Mouse (Mus musculus): ENCODE measurements around the gene Adap1. TPM values are rescaled to one million over a fixed set of nuclear protein-coding genes. Genes with fewer than 3 reads are reported as not detected.
"Not testable (repeated sequence)": the region's sequence is repeated elsewhere in the genome, so short reads cannot be mapped to it uniquely, and the experiment has no call there.

The Adap1 gene
- polyA plus RNA-seq, 1 experiment from 2014 or later = 2.5 TPM

- H3K9me3 ChIP-seq (replicated peaks) = no peaks in the 10 kb centered on the region
- peak within 1 kb of the TSS; percentile 10; the same call in 1 of the 2 replicates for H3K4me3 ChIP-seq (replicated peaks)
- ATAC-seq (ENCODE audit: insufficient number of reproducible peaks, low FRiP score, low TSS enrichment, low read depth) = no peak
- H3K36me3 ChIP-seq = no peaks in the 10 kb centered on the region
- 38% methylated on average over 5 of the region's 5 CpGs for WGBS
- peaks cover 58% of the 10 kb centered on the region for H3K4me1 ChIP-seq
- H3K9ac ChIP-seq = no peak within 1 kb of the TSS
- peak within 1 kb of the TSS; percentile 37 for H3K4me2 ChIP-seq (replicated peaks)
- no peaks in the 10 kb centered on the region for H3K27me3 ChIP-seq
- H3K27ac ChIP-seq (replicated peaks) = peak within 1 kb of the TSS; percentile 88
These were observed 25.7 kb upstream of the Adap1 start, which contains the start of gene Cox19 for GRCm38 (mm10) chr5:139351134-139351533. Gene Cox19 (minus strand): TSS chr5:139351418.

- Histone ChIP-seq H3K27ac (replicated peaks) (peak overlapping the region; percentile 74), H3K4me2 (replicated peaks) (0 out of 2 replicates have a peak overlapping the region, but pooled peaks have one; percentile 10), H3K9ac (no peak overlapping the region), H3K27me3 (no peaks in the 10 kb centered on the region), H3K9me3 (replicated peaks) (no peaks in the 10 kb centered on the region), H3K4me3 (replicated peaks) (no peak overlapping the region), H3K36me3 (no peaks in the 10 kb centered on the region), H3K4me1 (peaks cover 58% of the 10 kb centered on the region)
- WGBS = 48% methylated on average over 6 of the region's 6 CpGs
- no peak for ATAC-seq (ENCODE audit: insufficient number of reproducible peaks, low FRiP score, low TSS enrichment, low read depth)
These were observed 24.3 kb upstream of the Adap1 start for GRCm38 (mm10) chr5:139349713-139350112.

GRCm38 (mm10) chr5:139347225-139347624, 21.8 kb upstream of the Adap1 start:
- Histone ChIP-seq H3K4me1 (peaks cover 53% of the 10 kb centered on the region), H3K36me3 (peaks cover 4% of the 10 kb centered on the region), H3K9me3 (replicated peaks) (no peaks in the 10 kb centered on the region), H3K27me3 (no peaks in the 10 kb centered on the region), H3K27ac (replicated peaks) (no peak overlapping the region), H3K9ac (no peak overlapping the region), H3K4me2 (replicated peaks) (no peak overlapping the region), H3K4me3 (replicated peaks) (no peak overlapping the region)
- WGBS = 58% methylated on average over 1 of the region's 1 CpGs
- no peak for ATAC-seq (ENCODE audit: insufficient number of reproducible peaks, low FRiP score, low TSS enrichment, low read depth)

GRCm38 (mm10) chr5:139345364-139345714, 19.9 kb upstream of the Adap1 start:
- Histone ChIP-seq H3K27me3 (no peaks in the 10 kb centered on the region), H3K27ac (replicated peaks) (peak overlapping the region; percentile 82), H3K4me1 (peaks cover 34% of the 10 kb centered on the region), H3K9me3 (replicated peaks) (no peaks in the 10 kb centered on the region), H3K4me2 (replicated peaks) (peak overlapping the region; percentile 87), H3K9ac (peak overlapping the region; percentile 6; the same call in 1 of the 2 replicates), H3K4me3 (replicated peaks) (peak overlapping the region; percentile 91), H3K36me3 (peaks cover 21% of the 10 kb centered on the region)
- WGBS = 11% methylated on average over 5 of the region's 5 CpGs
- peak; percentile 13; the same call in 1 of the 2 replicates for ATAC-seq (ENCODE audit: insufficient number of reproducible peaks, low FRiP score, low TSS enrichment, low read depth)

GRCm38 (mm10) chr5:139344687-139345363, 19.4 kb upstream of the Adap1 start:
- peaks cover 26% of the 10 kb centered on the region for H3K36me3 ChIP-seq
- H3K27me3 ChIP-seq = no peaks in the 10 kb centered on the region
- 1% methylated on average over 33 of the region's 33 CpGs for WGBS
- H3K27ac ChIP-seq (replicated peaks) = peak overlapping the region; percentile 82
- ATAC-seq (ENCODE audit: insufficient number of reproducible peaks, low FRiP score, low TSS enrichment, low read depth) = peak; percentile 90
- peak overlapping the region; percentile 92 for H3K9ac ChIP-seq
- H3K4me3 ChIP-seq (replicated peaks) = peak overlapping the region; percentile 91
- H3K4me1 ChIP-seq = peaks cover 30% of the 10 kb centered on the region
- peak overlapping the region; percentile 87 for H3K4me2 ChIP-seq (replicated peaks)
- H3K9me3 ChIP-seq (replicated peaks) = no peaks in the 10 kb centered on the region

- peak overlapping the region; percentile 92 for H3K9ac ChIP-seq
- H3K9me3 ChIP-seq (replicated peaks) = no peaks in the 10 kb centered on the region
- peak overlapping the region; percentile 91 for H3K4me3 ChIP-seq (replicated peaks)
- H3K4me2 ChIP-seq (replicated peaks) = peak overlapping the region; percentile 87
- WGBS = 4% methylated on average over 12 of the region's 12 CpGs
- H3K4me1 ChIP-seq = peaks cover 24% of the 10 kb centered on the region
- H3K36me3 ChIP-seq = peaks cover 33% of the 10 kb centered on the region
- peak overlapping the region; percentile 81 for H3K27ac ChIP-seq (replicated peaks)
- peak; percentile 73 for ATAC-seq (ENCODE audit: insufficient number of reproducible peaks, low FRiP score, low TSS enrichment, low read depth)
- H3K27me3 ChIP-seq = no peaks in the 10 kb centered on the region
These were observed 18.7 kb upstream of the Adap1 start for GRCm38 (mm10) chr5:139344021-139344686.

GRCm38 (mm10) chr5:139338891-139339290, 13.5 kb upstream of the Adap1 start:
- ATAC-seq (ENCODE audit: insufficient number of reproducible peaks, low FRiP score, low TSS enrichment, low read depth) = no peak

GRCm38 (mm10) chr5:139338403-139338802, 13.0 kb upstream of the Adap1 start:
- 76% methylated on average over 3 of the region's 3 CpGs for WGBS
- ATAC-seq (ENCODE audit: insufficient number of reproducible peaks, low FRiP score, low TSS enrichment, low read depth) = no peak
- Histone ChIP-seq H3K27ac (replicated peaks) (no peak overlapping the region), H3K4me2 (replicated peaks) (no peak overlapping the region), H3K9ac (no peak overlapping the region), H3K9me3 (replicated peaks) (no peaks in the 10 kb centered on the region), H3K4me3 (replicated peaks) (no peak overlapping the region), H3K36me3 (peaks cover 73% of the 10 kb centered on the region), H3K4me1 (peaks cover under 1% of the 10 kb centered on the region; the same call in 1 of the 2 replicates), H3K27me3 (no peaks in the 10 kb centered on the region)

More at GRCm38 (mm10) chr5:139338891-139339290, 13.5 kb upstream of the Adap1 start:
- Histone ChIP-seq H3K9me3 (replicated peaks) (no peaks in the 10 kb centered on the region), H3K9ac (no peak overlapping the region), H3K27ac (replicated peaks) (no peak overlapping the region), H3K4me2 (replicated peaks) (no peak overlapping the region), H3K36me3 (peaks cover 73% of the 10 kb centered on the region), H3K4me3 (replicated peaks) (no peak overlapping the region), H3K27me3 (no peaks in the 10 kb centered on the region), H3K4me1 (peaks cover 5% of the 10 kb centered on the region)
- WGBS = 85% methylated on average over 11 of the region's 11 CpGs

GRCm38 (mm10) chr5:139337826-139338370, 12.5 kb upstream of the Adap1 start:
- Histone ChIP-seq H3K9ac (no peak overlapping the region), H3K36me3 (peaks cover 73% of the 10 kb centered on the region), H3K27ac (replicated peaks) (no peak overlapping the region), H3K4me1 (no peaks in the 10 kb centered on the region), H3K9me3 (replicated peaks) (no peaks in the 10 kb centered on the region), H3K4me2 (replicated peaks) (no peak overlapping the region), H3K27me3 (no peaks in the 10 kb centered on the region), H3K4me3 (replicated peaks) (no peak overlapping the region)
- ATAC-seq (ENCODE audit: insufficient number of reproducible peaks, low FRiP score, low TSS enrichment, low read depth) = no peak
- 67% methylated on average over 13 of the region's 13 CpGs for WGBS

GRCm38 (mm10) chr5:139335634-139336033, 10.2 kb upstream of the Adap1 start:
- Histone ChIP-seq H3K27me3 (no peaks in the 10 kb centered on the region), H3K4me1 (peaks cover 6% of the 10 kb centered on the region; the same call in 1 of the 2 replicates), H3K4me3 (replicated peaks) (no peak overlapping the region), H3K9ac (no peak overlapping the region), H3K36me3 (peaks cover 55% of the 10 kb centered on the region), H3K9me3 (replicated peaks) (no peaks in the 10 kb centered on the region), H3K27ac (replicated peaks) (no peak overlapping the region), H3K4me2 (replicated peaks) (no peak overlapping the region)
- ATAC-seq (ENCODE audit: insufficient number of reproducible peaks, low FRiP score, low TSS enrichment, low read depth) = no peak
- WGBS = 81% methylated on average over 4 of the region's 4 CpGs

GRCm38 (mm10) chr5:139334394-139334793, 9.0 kb upstream of the Adap1 start:
- peaks cover 43% of the 10 kb centered on the region for H3K36me3 ChIP-seq
- not testable (repeated sequence) for H3K4me3 ChIP-seq (replicated peaks); ATAC-seq (ENCODE audit: insufficient number of reproducible peaks, low FRiP score, low TSS enrichment, low read depth); H3K4me1 ChIP-seq; H3K4me2 ChIP-seq (replicated peaks); H3K9ac ChIP-seq; H3K9me3 ChIP-seq (replicated peaks); H3K27me3 ChIP-seq; H3K27ac ChIP-seq (replicated peaks)
- WGBS = 81% methylated on average over 10 of the region's 10 CpGs
